Mouse (Mus musculus) embryonic facial prominence, embryonic 14.5 days (tissue): ENCODE measurements around the gene Zfp607a. TPM values are rescaled to one million over a fixed set of nuclear protein-coding genes. Genes with fewer than 3 reads are reported as not detected.
A peak's percentile ranks its signal among the peaks of the same experiment; 100 is the strongest.

Experiments used
- ATAC-seq: fragments of 200-750 bp; cut with Nextera tagmentation; 2 replicates; pipeline ENCODE4 v1.8.0; 2017; ENCODE audit warnings: low read depth, moderate number of reproducible peaks, moderate TSS enrichment
- DNase-seq: peaks from one replicate; pipeline ENCODE4 v3.0.0-alpha.2; 2015; ENCODE audit warnings: low spot score
- H3K27ac ChIP-seq: fragments of 300-500 bp; sonication (generic); replicated peaks from 2 replicates; pipeline ENCODE4 v1.5.1; 2014; ENCODE audit warnings: low read depth, mild to moderate bottlenecking, low read length, moderate library complexity
- H3K27me3 ChIP-seq: fragments of 300-500 bp; sonication (generic); replicated peaks from 2 replicates; pipeline ENCODE4 v1.6.1; 2014; ENCODE audit warnings: low read length; ENCODE audit not compliant: control insufficient read depth, insufficient read depth
- H3K36me3 ChIP-seq: fragments of 300-500 bp; sonication (generic); 2 replicates; pipeline ENCODE4 v1.6.1; 2014; ENCODE audit warnings: low read length, mixed read lengths; ENCODE audit not compliant: control insufficient read depth, insufficient read depth
- H3K4me1 ChIP-seq: fragments of 300-500 bp; sonication (generic); 2 replicates; pipeline ENCODE4 v1.6.1; 2014; ENCODE audit warnings: antibody characterized with exemption, low read length; ENCODE audit not compliant: control insufficient read depth, insufficient read depth
- H3K4me2 ChIP-seq: fragments of 300-500 bp; sonication (generic); 2 replicates; pipeline ENCODE4 v1.6.1; 2014; ENCODE audit warnings: low read depth, mild to moderate bottlenecking, low read length, moderate library complexity, mixed read lengths
- H3K4me3 ChIP-seq: fragments of 300-500 bp; sonication (generic); 2 replicates; pipeline ENCODE4 v1.5.1; 2014; ENCODE audit warnings: low read depth, mild to moderate bottlenecking, low read length
- H3K9ac ChIP-seq: fragments of 300-500 bp; sonication (generic); 2 replicates; pipeline ENCODE4 v1.6.1; 2014; ENCODE audit warnings: low read depth, mild to moderate bottlenecking, low read length, moderate library complexity, mixed read lengths
- H3K9me3 ChIP-seq: fragments of 300-500 bp; sonication (generic); 2 replicates; pipeline ENCODE4 v1.6.1; 2016; ENCODE audit warnings: low read length; ENCODE audit not compliant: control insufficient read depth
- WGBS: fragments of 180-500 bp; shearing (Covaris S2); extraction: QIAGEN DNeasy Blood & Tissue Kit; methylation state at CpG from one replicate; pipeline ENCODE4 v1.1.7; 2014; 5-methylcytosine and 5-hydroxymethylcytosine counted together
- polyA plus RNA-seq: library from polyadenylated mRNA; unstranded; fragments of >200 nt; fragmentation: Nextera tagmentation; extraction: Ambion mirVana; gene quantifications from 2 replicates; pipeline ENCODE4 v1.2.1, GENCODE M21; 2014

Gene Zfp607a
- polyA plus RNA-seq, 1 experiment from 2014 or later, result 3.2 TPM

- H3K27ac ChIP-seq, result no peak within 1 kb of the TSS; the same call in 1 of the 2 replicates
- H3K4me3 ChIP-seq, result peak within 1 kb of the TSS; percentile 58
- no peaks in the 10 kb centered on the region for H3K9me3 ChIP-seq
- peaks cover 12% of the 10 kb centered on the region; the same call in 1 of the 2 replicates for H3K36me3 ChIP-seq
- DNase-seq (peak; percentile 88), ATAC-seq (peak; percentile 94)
- H3K27me3 ChIP-seq, result no peaks in the 10 kb centered on the region
- H3K9ac ChIP-seq, result peak within 1 kb of the TSS; percentile 75
- peak within 1 kb of the TSS; percentile 83 for H3K4me2 ChIP-seq
- H3K4me1 ChIP-seq, result peaks cover 9% of the 10 kb centered on the region; the same call in 1 of the 2 replicates
- WGBS, result 5% methylated on average over 39 of the region's 40 CpGs
Measured at GRCm38 (mm10) chr7:27928818-27929695, 71.7 kb downstream of the Zfp607a start, which contains the start of gene Zfp974. TSS of gene Zfp974 (minus strand) at chr7:27929460.

Other genes with a start within 250 kb of the Zfp607a start
- gene Ttc9b, start 203.6 kb upstream of the Zfp607a start, polyA plus RNA-seq, result 3.8 and 4.6 TPM in 2 replicates
- gene Map3k10, start 182.9 kb upstream of the Zfp607a start, polyA plus RNA-seq, result 7.2 and 8.0 TPM in 2 replicates
- 3.2 and 3.4 TPM in 2 replicates for gene Zfp607b, start 168.2 kb upstream of the Zfp607a start, polyA plus RNA-seq
- gene Zfp60, start 126.1 kb upstream of the Zfp607a start, polyA plus RNA-seq, result 30.4 and 33.5 TPM in 2 replicates
- gene Zfp626, start 50.3 kb upstream of the Zfp607a start, polyA plus RNA-seq, result 1.8 and 1.9 TPM in 2 replicates
- 8.4 and 9.6 TPM in 2 replicates for gene Zfp59, start 18.9 kb upstream of the Zfp607a start, polyA plus RNA-seq
- gene Zfp974, start 71.9 kb downstream of the Zfp607a start, polyA plus RNA-seq, result 8.0 and 8.3 TPM in 2 replicates
- gene Zfp780b, start 121.6 kb downstream of the Zfp607a start, polyA plus RNA-seq, result 10.5 and 10.9 TPM in 2 replicates
- gene Zfp850, start 156.6 kb downstream of the Zfp607a start, polyA plus RNA-seq, result 4.6 and 4.9 TPM in 2 replicates
- 247 and 269 TPM in 2 replicates for gene Psmc4, start 192.6 kb downstream of the Zfp607a start, polyA plus RNA-seq
- 0.34 and 0.58 TPM in 2 replicates for gene Fcgbp, start 213.7 kb downstream of the Zfp607a start, polyA plus RNA-seq